Mouse (Mus musculus): ENCODE measurements around the gene Arf6. TPM values are rescaled to one million over a fixed set of nuclear protein-coding genes. Genes with fewer than 3 reads are reported as not detected.

Arf6 gene
- polyA plus RNA-seq, 1 experiment from 2014 or later: 27.8 TPM

DNA sequence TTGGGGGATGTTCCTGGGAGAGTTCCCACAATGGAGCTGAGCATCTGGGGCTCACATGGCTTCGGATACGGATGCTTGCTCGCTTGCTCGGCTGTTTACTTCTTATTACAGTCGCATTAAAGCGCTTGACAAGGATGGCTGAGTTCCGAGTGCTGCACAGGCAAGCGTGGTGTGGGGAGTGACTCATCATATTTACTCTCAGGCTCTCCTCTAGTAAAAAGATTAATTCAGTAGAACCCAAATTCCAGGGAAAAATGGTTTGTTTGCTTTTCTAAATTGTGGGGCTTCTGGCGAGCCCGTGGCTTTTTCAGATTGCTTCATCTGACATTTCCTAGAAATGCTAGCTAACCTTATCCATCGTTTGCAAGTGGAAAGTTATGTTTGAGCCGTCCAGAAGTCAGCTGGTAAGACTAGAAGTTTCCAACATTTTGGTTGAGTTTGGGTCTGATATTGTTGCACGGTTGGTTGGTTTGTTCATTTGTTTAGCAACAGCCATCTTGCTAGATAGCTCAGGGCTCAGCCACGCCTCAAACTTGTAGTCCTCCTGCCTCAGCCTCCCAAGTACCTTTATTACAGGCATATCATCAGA, 47.2 kb downstream of the Arf6 start:
- H3K9ac ChIP-seq (replicated peaks): no peak overlapping the region
- H3K4me1 ChIP-seq (replicated peaks): no peaks in the 10 kb centered on the region
- no peaks in the 10 kb centered on the region for H3K27me3 ChIP-seq
- no peaks in the 10 kb centered on the region for H3K36me3 ChIP-seq
- no peak overlapping the region for H3K4me2 ChIP-seq (replicated peaks)
- ATAC-seq: no peak
- 83% methylated on average over 14 of the region's 14 CpGs for WGBS
- no peak overlapping the region for H3K4me3 ChIP-seq (replicated peaks)
- H3K9me3 ChIP-seq: no peaks in the 10 kb centered on the region
- no peak overlapping the region for H3K27ac ChIP-seq

DNA sequence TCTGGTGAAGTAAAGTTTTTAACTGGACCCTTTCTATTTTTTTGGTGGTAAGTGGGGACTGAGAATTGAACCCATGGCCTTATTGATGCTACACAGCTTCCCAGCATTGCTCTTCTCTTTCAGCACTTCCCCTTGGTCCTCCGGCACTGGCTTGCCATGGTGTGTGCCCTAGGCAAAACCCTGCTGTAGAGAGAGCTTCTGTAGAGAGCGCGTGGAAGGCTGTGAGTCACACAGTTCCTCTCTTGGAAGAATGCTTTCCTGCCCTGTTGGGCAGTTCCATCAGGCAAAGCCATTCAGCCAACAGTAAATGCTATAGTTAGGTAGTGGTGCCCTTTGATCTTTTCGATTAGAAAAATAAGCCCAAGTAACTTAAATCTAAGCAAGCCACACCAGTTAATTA, 47.7 kb downstream of the Arf6 start:
- Histone ChIP-seq H3K36me3 (no peaks in the 10 kb centered on the region), H3K4me2 (replicated peaks) (no peak overlapping the region), H3K27ac (no peak overlapping the region), H3K4me3 (replicated peaks) (no peak overlapping the region), H3K9me3 (no peaks in the 10 kb centered on the region), H3K27me3 (no peaks in the 10 kb centered on the region), H3K9ac (replicated peaks) (no peak overlapping the region), H3K4me1 (replicated peaks) (no peaks in the 10 kb centered on the region)
- 90% methylated on average over 4 of the region's 4 CpGs for WGBS
- no peak for ATAC-seq

DNA sequence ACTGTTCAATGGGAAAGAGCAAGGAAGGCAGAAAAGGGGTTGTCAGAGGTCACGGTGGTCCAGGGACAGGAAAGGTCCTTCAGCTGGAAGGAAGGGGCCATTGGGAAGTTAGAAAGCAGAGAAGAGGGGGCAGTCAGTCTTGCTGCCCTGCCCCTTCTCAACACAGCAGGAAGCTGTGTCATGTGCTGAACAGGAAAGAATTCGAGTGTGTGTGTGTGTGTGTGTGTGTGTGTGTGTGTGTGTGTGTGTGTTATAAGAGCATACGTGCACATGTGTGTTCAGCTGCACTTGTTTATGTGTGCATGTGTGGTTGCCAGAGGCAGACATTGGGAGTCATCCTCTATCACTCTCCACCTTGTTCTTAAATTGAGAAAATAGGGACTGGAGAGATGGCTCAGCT, 48.8 kb downstream of the Arf6 start:
- H3K9me3 ChIP-seq: no peaks in the 10 kb centered on the region
- no peak overlapping the region for H3K4me3 ChIP-seq (replicated peaks)
- no peak for ATAC-seq
- no peak overlapping the region for H3K4me2 ChIP-seq (replicated peaks)
- no peaks in the 10 kb centered on the region for H3K27me3 ChIP-seq
- WGBS: 75% methylated on average over 3 of the region's 3 CpGs
- no peaks in the 10 kb centered on the region for H3K36me3 ChIP-seq
- H3K9ac ChIP-seq (replicated peaks): no peak overlapping the region
- no peak overlapping the region for H3K27ac ChIP-seq
- peaks cover 5% of the 10 kb centered on the region for H3K4me1 ChIP-seq (replicated peaks)

DNA sequence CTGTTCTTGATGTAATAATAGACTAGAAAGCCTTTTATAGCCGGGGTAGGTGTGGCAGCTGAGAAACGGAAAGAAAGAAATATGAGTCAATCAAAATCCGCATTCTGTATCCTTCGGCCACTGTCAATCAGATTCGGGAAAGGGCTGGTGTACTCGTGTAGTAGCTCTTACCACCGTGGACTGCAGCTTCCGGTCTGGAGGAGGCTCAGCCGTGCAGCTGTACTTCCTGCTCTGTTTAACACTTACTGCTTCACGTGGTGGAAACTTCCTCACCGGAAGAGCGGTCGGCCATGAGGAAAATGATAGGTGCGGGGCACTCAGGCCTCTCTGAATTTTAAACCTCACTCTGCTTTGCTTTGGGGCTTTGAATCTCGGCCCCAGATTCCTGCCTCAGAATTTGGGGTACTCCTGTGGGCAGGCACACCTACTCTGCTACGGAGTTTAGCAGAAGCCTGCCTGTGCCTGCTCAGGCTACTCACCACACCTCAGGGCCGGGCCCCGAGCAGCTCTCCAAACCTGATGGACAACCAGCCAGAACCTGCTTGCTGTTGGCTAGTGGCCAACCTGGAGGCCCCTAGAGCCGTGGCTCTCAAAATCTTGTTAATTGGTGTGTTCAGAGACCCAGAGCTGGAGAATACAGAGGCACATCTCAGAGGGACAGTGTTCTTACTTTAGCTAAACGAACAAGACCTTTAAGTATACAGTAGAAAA, 51.0 kb downstream of the Arf6 start:
- Histone ChIP-seq H3K27ac (no peak overlapping the region), H3K4me2 (replicated peaks) (no peak overlapping the region), H3K27me3 (no peaks in the 10 kb centered on the region), H3K36me3 (no peaks in the 10 kb centered on the region), H3K9ac (replicated peaks) (no peak overlapping the region), H3K9me3 (no peaks in the 10 kb centered on the region), H3K4me3 (replicated peaks) (no peak overlapping the region), H3K4me1 (replicated peaks) (peaks cover 5% of the 10 kb centered on the region)
- 93% methylated on average over 20 of the region's 20 CpGs for WGBS
- no peak for ATAC-seq

Small RNA genes within 50 kb of the gene (microRNA-seq; reads per million reads assigned to microRNA genes)
- gene Gm47299: 0.62 reads per million
- gene Gm47305: not detected

Other genes with a start within 250 kb of the Arf6 start
- 1,365 and 1,372 TPM in 2 replicates for gene Rps29, start 213.0 kb upstream of the Arf6 start, polyA plus RNA-seq (2015; fragmentation: Nextera tagmentation; extraction: Ambion mirVana)
- gene Lrr1, start 203.3 kb upstream of the Arf6 start, polyA plus RNA-seq (2015; fragmentation: Nextera tagmentation; extraction: Ambion mirVana): 9.7 and 11.0 TPM in 2 replicates
- 369 and 374 TPM in 2 replicates for gene Rpl36al, start 188.1 kb upstream of the Arf6 start, polyA plus RNA-seq (2015; fragmentation: Nextera tagmentation; extraction: Ambion mirVana)
- 32.0 and 35.0 TPM in 2 replicates for gene Mgat2, start 188.0 kb upstream of the Arf6 start, polyA plus RNA-seq (2015; fragmentation: Nextera tagmentation; extraction: Ambion mirVana)
- gene Gm49383, start 175.0 kb upstream of the Arf6 start, polyA plus RNA-seq (2015; fragmentation: Nextera tagmentation; extraction: Ambion mirVana): 20.7 and 24.5 TPM in 2 replicates
- gene Dnaaf2, start 173.7 kb upstream of the Arf6 start, polyA plus RNA-seq (2015; fragmentation: Nextera tagmentation; extraction: Ambion mirVana): 8.2 and 8.9 TPM in 2 replicates
- 15.8 and 19.0 TPM in 2 replicates for gene Gm49384, start 167.9 kb upstream of the Arf6 start, polyA plus RNA-seq (2015; fragmentation: Nextera tagmentation; extraction: Ambion mirVana)
- gene Pole2, start 144.0 kb upstream of the Arf6 start, polyA plus RNA-seq (2015; fragmentation: Nextera tagmentation; extraction: Ambion mirVana): 9.6 and 10.0 TPM in 2 replicates
- gene Klhdc1, start 131.0 kb upstream of the Arf6 start, polyA plus RNA-seq (2015; fragmentation: Nextera tagmentation; extraction: Ambion mirVana): 9.1 and 10.5 TPM in 2 replicates
- 294 and 313 TPM in 2 replicates for gene Klhdc2, start 75.5 kb upstream of the Arf6 start, polyA plus RNA-seq (2015; fragmentation: Nextera tagmentation; extraction: Ambion mirVana)
- gene Nemf, start 15.0 kb upstream of the Arf6 start, polyA plus RNA-seq (2015; fragmentation: Nextera tagmentation; extraction: Ambion mirVana): 97.3 and 103 TPM in 2 replicates
- gene Gm9887, start 308 bp downstream of the Arf6 start, polyA plus RNA-seq (2015; fragmentation: Nextera tagmentation; extraction: Ambion mirVana): 0.72 and 1.5 TPM in 2 replicates
- gene Vcpkmt, start 210.9 kb downstream of the Arf6 start, polyA plus RNA-seq (2015; fragmentation: Nextera tagmentation; extraction: Ambion mirVana): 20.2 and 25.8 TPM in 2 replicates